In genomic region chr5:147848164-147848863, GRCm38 (mm10) we compare ENCODE assay signal across 9 mouse cellular contexts. TPM values are rescaled to one million over a fixed set of nuclear protein-coding genes. Genes with fewer than 3 reads are reported as not detected.
DNase-seq lines count a peak whose midpoint lies in the region; ATAC-seq and TF ChIP-seq lines count a peak whose summit lies in the region.
"Had no signal": no experiment of that assay in that cellular context is flagged by ENCODE, and none has a peak within 500 bp of the region (broad histone marks: within the 10 kb centered on the region; RNA-seq: fewer than 3 reads in every experiment).

No protein-coding gene starts in this region.

- no peak overlapping the region for H3K27ac ChIP-seq in liver, postnatal 0 days (ENCODE audit: low read depth)
- H3K27ac ChIP-seq in neural tube, embryonic 15.5 days (replicated peaks), result no peak overlapping the region
- H3K27ac ChIP-seq: limb, embryonic 12.5 days had no signal

- DNase-seq in CD8-positive naive resting alpha-beta T cell, adult 2 months (ENCODE audit: low read depth in 2 of 2, low spot score in 2 of 2), result peak; percentile 28 to 41
- peak; percentile 90 for DNase-seq in adipocyte (ENCODE audit: low spot score)
- peak; percentile 90 for DNase-seq in embryo, embryonic 10.5 days (ENCODE audit: low spot score)
- peak; percentile 52 to 56 for DNase-seq in gastrocnemius, postnatal 4 days (ENCODE audit: low spot score in 2 of 2)
- DNase-seq in kidney, adult 9 months, result peak; percentile 73
- DNase-seq in liver, postnatal 0 days, result peak; percentile 72
- DNase-seq in thymus, postnatal 36 days, result peak; percentile 13 to 46

- 22% methylated on average over 16 of the region's 16 CpGs for WGBS in liver, postnatal 0 days (ENCODE audit: insufficient replicate concordance)
- 25% methylated on average over 16 of the region's 16 CpGs for WGBS in neural tube, embryonic 15.5 days

- ATAC-seq in liver, postnatal 0 days, result no peak
- no peak; the same call in 1 of the 2 replicates for ATAC-seq in neural tube, embryonic 15.5 days (ENCODE audit: low FRiP score)

- no peaks in the 10 kb centered on the region for H3K9me3 ChIP-seq in liver, postnatal 0 days (ENCODE audit: low read length)
- H3K9me3 ChIP-seq in neural tube, embryonic 15.5 days (replicated peaks), result no peaks in the 10 kb centered on the region
- H3K9me3 ChIP-seq: limb, embryonic 12.5 days had no signal

- H3K4me3 ChIP-seq in liver, postnatal 0 days (ENCODE audit: low read depth, low read length), result no peak overlapping the region
- H3K4me3 ChIP-seq in neural tube, embryonic 15.5 days (replicated peaks), result no peak overlapping the region
- H3K4me3 ChIP-seq: limb, embryonic 12.5 days had no signal

- H3K4me2 ChIP-seq in liver, postnatal 0 days (ENCODE audit: low read depth, low read length), result no peak overlapping the region
- H3K4me2 ChIP-seq in neural tube, embryonic 15.5 days, result peak overlapping the region; percentile 29
- H3K4me2 ChIP-seq: limb, embryonic 12.5 days had no signal

- peak; percentile 83 for TF ChIP-seq CTCF in liver, postnatal 0 days (IDR thresholded peaks at IDR 0.05; ENCODE audit: low read depth)

- no peaks in the 10 kb centered on the region for H3K4me1 ChIP-seq in liver, postnatal 0 days (ENCODE audit: insufficient read depth)
- 0 out of 2 replicates have a peak, but pooled peaks cover 8% of the 10 kb centered on the region for H3K4me1 ChIP-seq in neural tube, embryonic 15.5 days
- H3K4me1 ChIP-seq: limb, embryonic 12.5 days had no signal

- no peaks in the 10 kb centered on the region for H3K36me3 ChIP-seq in liver, postnatal 0 days (replicated peaks; ENCODE audit: insufficient read depth, low read length)
- no peaks in the 10 kb centered on the region for H3K36me3 ChIP-seq in neural tube, embryonic 15.5 days
- H3K36me3 ChIP-seq: limb, embryonic 12.5 days had no signal

- H3K27me3 ChIP-seq in liver, postnatal 0 days (ENCODE audit: insufficient read depth, low read length), result no peaks in the 10 kb centered on the region
- H3K27me3 ChIP-seq in neural tube, embryonic 15.5 days (replicated peaks), result no peaks in the 10 kb centered on the region

- H3K9ac ChIP-seq in liver, postnatal 0 days (replicated peaks), result no peak overlapping the region
- H3K9ac ChIP-seq in neural tube, embryonic 15.5 days (replicated peaks), result no peak overlapping the region
- H3K9ac ChIP-seq: limb, embryonic 12.5 days had no signal

- TF ChIP-seq EP300 in liver, postnatal 0 days (IDR thresholded peaks at IDR 0.05; ENCODE audit: low read depth), result no peak

RNA-seq across cellular contexts. Expression of gene Pomp, which starts 11.9 kb away (rescaled TPM):
- 100 to 1,000 TPM; 128 to 151 TPM for total RNA-seq in gastrocnemius, postnatal 4 days (2021)
- polyA plus RNA-seq in liver, postnatal 0 days (2015; fragmentation: Nextera tagmentation; extraction: Ambion mirVana), result 210 and 215 TPM in 2 replicates
- 497 and 516 TPM in 2 replicates for polyA plus RNA-seq in neural tube, embryonic 15.5 days (2015; fragmentation: Nextera tagmentation; extraction: Ambion mirVana)

RNA-seq across cellular contexts. Expression of gene Slc46a3, which starts 46.3 kb away (rescaled TPM):
- 1 to 10 TPM; 3.4 to 4.3 TPM for total RNA-seq in gastrocnemius, postnatal 4 days (2021)
- polyA plus RNA-seq in liver, postnatal 0 days (2015; fragmentation: Nextera tagmentation; extraction: Ambion mirVana), result 8.9 and 11.6 TPM in 2 replicates
- 5.1 and 5.5 TPM in 2 replicates for polyA plus RNA-seq in neural tube, embryonic 15.5 days (2015; fragmentation: Nextera tagmentation; extraction: Ambion mirVana)

Comparison
In these comparisons a context has a peak if more than half of its experiments do, and no peak if none do; other contexts are left out.
1. DNase-seq: peak in every context shown above with its lines; median percentile 90 in adipocyte; 90 in embryo, embryonic 10.5 days; 73 in kidney, adult 9 months; 72 in liver, postnatal 0 days; 54 in gastrocnemius, postnatal 4 days; 34 in CD8-positive naive resting alpha-beta T cell, adult 2 months; 30 in thymus, postnatal 36 days.